In genomic region chr4:55610998-55611397, GRCm38 (mm10) we compare ENCODE assay signal across 20 mouse cellular contexts.
DNase-seq lines count a peak whose midpoint lies in the region; ATAC-seq and TF ChIP-seq lines count a peak whose summit lies in the region.
"Had no signal": no experiment of that assay in that cellular context is flagged by ENCODE, and none has a peak within 500 bp of the region (broad histone marks: within the 10 kb centered on the region; RNA-seq: fewer than 3 reads in every experiment).

No protein-coding gene starts in this region.

- peak overlapping the region; percentile 50; the same call in 1 of the 2 replicates for H3K4me3 ChIP-seq in testis, adult 2 months (ENCODE audit: control insufficient read depth, low read depth, low read length)
- no peak overlapping the region for H3K4me3 ChIP-seq in small intestine, adult 2 months (ENCODE audit: low read depth, low read length)
- H3K4me3 ChIP-seq in stomach, postnatal 0 days (ENCODE audit: low read depth, low read length): no peak overlapping the region
- H3K4me3 ChIP-seq in forebrain, embryonic 13.5 days: no peak overlapping the region
- H3K4me3 ChIP-seq: embryonic facial prominence, embryonic 10.5 days; embryonic facial prominence, embryonic 12.5 days had no signal

- H3K4me2 ChIP-seq in stomach, postnatal 0 days (replicated peaks; ENCODE audit: low read depth): no peak overlapping the region
- H3K4me2 ChIP-seq in forebrain, embryonic 13.5 days: no peak overlapping the region
- H3K4me2 ChIP-seq: embryonic facial prominence, embryonic 12.5 days had no signal

- H3K27me3 ChIP-seq in testis, adult 2 months (ENCODE audit: control insufficient read depth, insufficient read depth, low read length): no peaks in the 10 kb centered on the region
- no peaks in the 10 kb centered on the region for H3K27me3 ChIP-seq in small intestine, adult 2 months (ENCODE audit: control insufficient read depth, insufficient read depth, low read length)
- H3K27me3 ChIP-seq in stomach, postnatal 0 days (ENCODE audit: control insufficient read depth, insufficient read depth, low read length): no peaks in the 10 kb centered on the region
- H3K27me3 ChIP-seq in forebrain, embryonic 13.5 days: no peaks in the 10 kb centered on the region
- H3K27me3 ChIP-seq: embryonic facial prominence, embryonic 12.5 days; Patski had no signal

- H3K9ac ChIP-seq in stomach, postnatal 0 days (ENCODE audit: low read length): no peak overlapping the region
- no peak overlapping the region for H3K9ac ChIP-seq in forebrain, embryonic 13.5 days
- H3K9ac ChIP-seq: embryonic facial prominence, embryonic 12.5 days had no signal

- H3K4me1 ChIP-seq in testis, adult 2 months (ENCODE audit: control insufficient read depth, insufficient read depth, low read length): no peaks in the 10 kb centered on the region
- H3K4me1 ChIP-seq in small intestine, adult 2 months (ENCODE audit: control insufficient read depth, insufficient read depth, insufficient read length, low read length): peaks cover 39% of the 10 kb centered on the region; the same call in 1 of the 2 replicates
- H3K4me1 ChIP-seq in stomach, postnatal 0 days (replicated peaks; ENCODE audit: control insufficient read depth, insufficient read depth): no peaks in the 10 kb centered on the region
- no peaks in the 10 kb centered on the region for H3K4me1 ChIP-seq in forebrain, embryonic 13.5 days
- H3K4me1 ChIP-seq: embryonic facial prominence, embryonic 10.5 days; embryonic facial prominence, embryonic 12.5 days had no signal

- no peak for TF ChIP-seq EP300 in stomach, postnatal 0 days (optimal IDR thresholded peaks at IDR 0.05)

- H3K9me3 ChIP-seq in stomach, postnatal 0 days (ENCODE audit: control insufficient read depth, low read length): no peaks in the 10 kb centered on the region
- H3K9me3 ChIP-seq in forebrain, embryonic 13.5 days (replicated peaks): no peaks in the 10 kb centered on the region
- H3K9me3 ChIP-seq: embryonic facial prominence, embryonic 10.5 days; embryonic facial prominence, embryonic 12.5 days had no signal

- TF ChIP-seq CTCF in testis, adult 2 months (IDR thresholded peaks at IDR 0.05; ENCODE audit: control insufficient read depth, insufficient read depth, insufficient replicate concordance, low read depth, low read length): no peak
- TF ChIP-seq CTCF in small intestine, adult 2 months (IDR thresholded peaks at IDR 0.05; ENCODE audit: extremely low read depth, insufficient read length, insufficient replicate concordance, low read depth, low read length): no peak
- no peak for TF ChIP-seq CTCF in stomach, postnatal 0 days (IDR thresholded peaks at IDR 0.05; ENCODE audit: low read depth)

- TF ChIP-seq POLR2A in testis, adult 2 months (IDR thresholded peaks at IDR 0.05; ENCODE audit: control insufficient read depth, low read depth, low read length): no peak
- TF ChIP-seq POLR2A in small intestine, adult 2 months (IDR thresholded peaks at IDR 0.05; ENCODE audit: low read depth, low read length): no peak

- peak; percentile 93 for ATAC-seq in stomach, postnatal 0 days (ENCODE audit: low FRiP score, low TSS enrichment)
- ATAC-seq in forebrain, embryonic 13.5 days: no peak
- no peak for ATAC-seq in megakaryocyte, adult 5-6 weeks (ENCODE audit: poor library complexity, severe bottlenecking)
- ATAC-seq: activated CD4-positive, CD25-positive, alpha-beta regulatory T cell, adult 4 months; forebrain, embryonic 14.5 days; forebrain, embryonic 16.5 days; Patski had no signal

- no peaks in the 10 kb centered on the region for H3K36me3 ChIP-seq in testis, adult 2 months (ENCODE audit: control insufficient read depth, insufficient read depth, low read length)
- no peaks in the 10 kb centered on the region for H3K36me3 ChIP-seq in small intestine, adult 2 months (ENCODE audit: control insufficient read depth, insufficient read depth, low read length)
- H3K36me3 ChIP-seq in stomach, postnatal 0 days (ENCODE audit: control insufficient read depth, insufficient read depth, low read length): no peaks in the 10 kb centered on the region
- H3K36me3 ChIP-seq in forebrain, embryonic 13.5 days (ENCODE audit: poor library complexity, severe bottlenecking): no peaks in the 10 kb centered on the region
- H3K36me3 ChIP-seq: embryonic facial prominence, embryonic 10.5 days; embryonic facial prominence, embryonic 12.5 days had no signal

- WGBS in small intestine, adult 2 months: 77% methylated on average over 4 of the region's 4 CpGs
- WGBS in stomach, postnatal 0 days: 79% methylated on average over 4 of the region's 4 CpGs
- WGBS in forebrain, embryonic 13.5 days: 90% methylated on average over 4 of the region's 4 CpGs

- H3K27ac ChIP-seq in testis, adult 2 months (ENCODE audit: control insufficient read depth, insufficient read depth, low read depth, low read length): no peak overlapping the region
- H3K27ac ChIP-seq in small intestine, adult 2 months (ENCODE audit: insufficient read depth, low read depth, low read length): 0 out of 2 replicates have a peak overlapping the region, but pooled peaks have one; percentile 18
- H3K27ac ChIP-seq in stomach, postnatal 0 days (replicated peaks): no peak overlapping the region
- H3K27ac ChIP-seq in forebrain, embryonic 13.5 days: no peak overlapping the region
- H3K27ac ChIP-seq: embryonic facial prominence, embryonic 10.5 days; embryonic facial prominence, embryonic 12.5 days had no signal

- DNase-seq in testis, postnatal 14 days (ENCODE audit: low spot score): no peak
- DNase-seq in stomach, postnatal 0 days (ENCODE audit: low spot score): peak; percentile 53
- DNase-seq: adrenal gland, adult 8-10 months; adrenal gland, postnatal 14 days; adrenal gland, postnatal 36 days; cerebellum, adult 11-12 months; cerebellum, adult 2 months; cerebellum, adult 9-10 months; cerebellum, postnatal 10 days; cerebellum, postnatal 25 days had no signal
